Mouse (Mus musculus): ENCODE data around the gene Fkbp2.

The Fkbp2 gene

GRCm38 (mm10) chr19:6939106-6940002 lies 40.9 kb downstream of the Fkbp2 start:
- DNase-seq, result peak; percentile 63

- DNase-seq, result peak; percentile 82
Measured at GRCm38 (mm10) chr19:6937541-6938465, 42.5 kb downstream of the Fkbp2 start.

- DNase-seq, result peak; percentile 63
Measured at GRCm38 (mm10) chr19:6936299-6936698, 44.0 kb downstream of the Fkbp2 start.

- peak; percentile 53 for DNase-seq
Measured at GRCm38 (mm10) chr19:6934195-6934977, 45.9 kb downstream of the Fkbp2 start, which contains the start of gene Kcnk4. TSS of gene Kcnk4 (minus strand) at chr19:6934515.

GRCm38 (mm10) chr19:6933436-6934194 lies 46.7 kb downstream of the Fkbp2 start:
- peak; percentile 80 for DNase-seq

GRCm38 (mm10) chr19:6933102-6933435 lies 47.2 kb downstream of the Fkbp2 start:
- DNase-seq, result no peak

- DNase-seq, result no peak
Measured at GRCm38 (mm10) chr19:6932018-6932417, 48.3 kb downstream of the Fkbp2 start.

GRCm38 (mm10) chr19:6931002-6931401 lies 49.3 kb downstream of the Fkbp2 start:
- peak; percentile 60 for DNase-seq

GRCm38 (mm10) chr19:6928080-6928479 lies 52.2 kb downstream of the Fkbp2 start:
- DNase-seq, result no peak
